Mouse (Mus musculus) embryo, embryonic 11 days (tissue): ENCODE data around the gene Kcnq1.

ENCODE experiments used
- DNase-seq: peaks from one replicate; pipeline ENCODE4 v3.0.0-alpha.2; 2015

The Kcnq1 gene

DNA sequence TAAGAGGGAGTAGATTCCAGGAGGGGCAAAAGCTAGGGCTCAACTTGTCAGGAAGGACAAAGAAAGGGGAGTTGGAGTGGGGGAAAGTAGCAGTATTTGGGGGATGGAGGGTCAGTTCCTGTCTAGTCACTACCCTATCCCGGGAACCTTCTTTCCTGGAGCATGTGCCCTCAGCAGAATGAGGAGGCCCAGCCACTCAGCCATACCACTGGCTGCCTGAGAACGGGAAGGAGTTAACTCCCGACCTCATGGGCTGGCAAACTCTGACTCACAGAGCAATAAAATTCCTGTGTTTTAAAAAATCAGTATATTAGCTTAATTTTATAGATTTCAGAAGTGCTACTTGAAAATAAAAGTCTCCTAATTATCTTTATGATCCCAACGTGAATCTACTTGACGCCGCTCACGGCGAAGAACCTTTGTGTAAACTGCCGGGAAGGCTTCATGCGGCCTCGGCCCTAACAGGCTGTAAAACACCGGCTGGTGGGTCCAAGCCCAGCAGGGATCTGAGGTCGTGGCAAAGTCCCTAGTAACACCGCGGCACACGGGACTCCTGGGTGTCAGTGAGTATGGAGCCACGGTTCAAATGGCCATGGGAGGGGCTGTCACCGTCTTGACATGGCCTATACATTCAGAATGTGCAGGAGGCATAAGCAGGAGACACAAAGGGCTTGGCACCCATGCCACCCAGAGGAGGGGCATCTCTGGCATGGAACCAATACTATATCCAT is 222.2 kb downstream of the Kcnq1 start:
- DNase-seq, result no peak

- no peak for DNase-seq
Measured at GRCm38 (mm10) chr7:143329110-143329810, 223.1 kb downstream of the Kcnq1 start.

DNA sequence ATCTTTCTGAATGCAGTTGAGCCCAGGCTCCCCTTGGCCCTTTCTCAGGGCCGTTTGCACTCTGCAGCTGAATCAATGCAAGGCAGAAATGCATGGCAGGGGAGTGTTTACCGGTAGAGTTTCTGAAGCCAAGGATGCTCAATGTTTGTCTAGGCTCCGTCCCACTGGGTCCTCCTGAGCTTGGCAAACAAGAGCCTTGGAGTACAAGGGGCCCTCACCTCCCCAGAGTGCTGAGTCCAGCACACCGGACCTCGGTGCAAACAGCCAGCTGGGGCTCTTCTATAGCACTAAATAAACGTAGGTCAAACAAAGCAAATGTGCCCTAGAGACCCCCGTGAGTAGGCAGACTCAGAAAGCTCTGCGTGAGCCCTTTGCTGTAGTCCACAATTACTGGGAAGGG is 226.9 kb downstream of the Kcnq1 start:
- DNase-seq, result no peak

DNA sequence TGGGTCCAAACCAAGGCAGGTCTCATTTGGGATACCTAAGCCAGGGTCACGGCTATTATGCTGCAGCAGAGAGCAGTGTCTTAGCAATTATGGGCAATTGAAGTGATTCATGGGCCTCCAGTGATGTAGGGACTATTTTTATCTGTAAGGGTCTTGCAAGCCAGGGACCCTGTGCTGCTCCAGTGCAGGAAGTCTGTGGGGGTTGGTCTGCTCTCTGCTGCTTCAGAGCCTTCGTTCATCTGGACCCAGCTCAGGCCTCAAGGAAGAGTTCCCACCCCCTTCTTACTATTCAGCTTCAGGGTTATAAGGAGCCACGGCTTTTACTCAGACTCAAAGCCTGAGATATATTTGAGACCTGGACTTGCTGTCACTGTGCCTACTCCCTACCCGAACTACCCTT is 227.4 kb downstream of the Kcnq1 start:
- no peak for DNase-seq

DNA sequence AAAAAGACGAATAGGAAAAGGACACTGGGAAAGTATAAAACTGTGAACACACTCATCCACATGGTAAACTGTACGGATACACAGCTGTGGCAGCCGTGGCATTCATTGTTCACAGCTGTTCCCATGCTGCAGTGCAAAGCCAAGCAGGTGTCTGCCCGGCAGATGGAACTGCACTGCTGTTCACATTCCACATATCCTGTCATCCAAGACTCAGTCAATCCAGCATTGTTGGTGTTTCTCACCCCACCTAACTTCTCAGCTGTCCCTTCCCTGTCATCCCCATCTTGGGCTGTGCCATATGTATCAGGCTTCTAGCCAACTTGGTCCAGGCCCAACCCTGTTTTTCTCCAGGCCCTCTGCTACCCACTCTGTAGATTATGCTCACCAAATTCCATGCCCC is 232.5 kb downstream of the Kcnq1 start:
- DNase-seq, result no peak

DNA sequence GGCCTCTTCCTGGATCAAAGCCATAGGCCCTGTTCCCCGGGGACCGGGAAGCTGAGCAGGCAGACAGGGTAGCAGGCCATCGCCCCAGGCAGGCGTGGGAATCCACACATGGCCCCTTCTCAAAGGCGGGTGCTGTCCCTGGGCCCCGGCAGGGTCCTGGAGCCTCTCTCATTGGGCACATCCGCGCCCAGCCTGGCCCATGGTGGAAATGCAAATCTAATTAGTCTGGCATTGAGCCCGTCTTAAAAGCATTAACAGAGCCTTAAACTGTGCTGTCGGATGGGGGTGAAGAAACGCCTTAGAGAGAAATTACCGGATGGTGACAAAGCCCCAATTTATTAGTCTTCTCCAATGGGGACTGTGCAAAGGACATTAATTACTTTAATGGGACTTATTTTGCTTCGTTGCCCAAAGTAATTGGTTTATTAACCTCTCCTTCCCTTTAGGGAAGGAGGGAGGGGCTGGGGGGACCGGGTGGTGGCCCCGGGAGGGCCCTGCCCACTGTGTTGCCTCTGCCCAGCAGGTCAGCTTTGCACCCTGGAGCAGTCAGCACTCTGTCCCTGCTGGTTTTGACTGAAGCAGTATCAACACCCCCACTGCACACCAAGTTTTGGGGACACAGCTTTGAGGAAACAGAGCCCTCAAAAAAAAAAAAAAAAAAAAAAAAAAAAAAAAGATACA is 234.6 kb downstream of the Kcnq1 start:
- DNase-seq, result peak; percentile 26

GRCm38 (mm10) chr7:143341301-143341980 is 235.3 kb downstream of the Kcnq1 start:
- no peak for DNase-seq

GRCm38 (mm10) chr7:143343781-143344306 is 237.7 kb downstream of the Kcnq1 start:
- DNase-seq, result peak; percentile 56

- DNase-seq, result no peak
Measured at GRCm38 (mm10) chr7:143349287-143349686, 243.1 kb downstream of the Kcnq1 start.

DNA sequence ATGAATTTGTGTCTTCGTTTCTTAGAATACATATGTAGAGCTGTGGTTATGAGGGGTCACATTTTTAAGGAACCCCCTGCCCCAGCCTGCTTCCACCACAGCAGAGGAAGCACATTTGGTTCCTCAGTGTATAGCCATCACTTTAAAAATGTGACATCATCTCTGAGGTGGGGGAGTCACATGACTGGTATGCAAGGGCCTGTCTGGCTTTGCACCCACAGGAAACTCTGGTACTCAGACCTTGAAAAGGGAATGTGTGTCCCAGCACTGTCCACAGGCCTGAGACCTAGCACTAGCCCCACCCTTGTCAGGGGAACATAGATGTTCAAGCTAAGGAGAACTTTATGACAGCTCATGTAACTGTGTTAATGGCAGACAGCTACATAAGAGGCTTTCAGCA is 243.7 kb downstream of the Kcnq1 start:
- no peak for DNase-seq

GRCm38 (mm10) chr7:143355831-143356230 is 249.7 kb downstream of the Kcnq1 start:
- no peak for DNase-seq

GRCm38 (mm10) chr7:143357109-143357508 is 250.9 kb downstream of the Kcnq1 start:
- DNase-seq, result no peak

GRCm38 (mm10) chr7:143357831-143358230 is 251.7 kb downstream of the Kcnq1 start:
- no peak for DNase-seq

GRCm38 (mm10) chr7:143359762-143360161 is 253.6 kb downstream of the Kcnq1 start:
- DNase-seq, result no peak

DNA sequence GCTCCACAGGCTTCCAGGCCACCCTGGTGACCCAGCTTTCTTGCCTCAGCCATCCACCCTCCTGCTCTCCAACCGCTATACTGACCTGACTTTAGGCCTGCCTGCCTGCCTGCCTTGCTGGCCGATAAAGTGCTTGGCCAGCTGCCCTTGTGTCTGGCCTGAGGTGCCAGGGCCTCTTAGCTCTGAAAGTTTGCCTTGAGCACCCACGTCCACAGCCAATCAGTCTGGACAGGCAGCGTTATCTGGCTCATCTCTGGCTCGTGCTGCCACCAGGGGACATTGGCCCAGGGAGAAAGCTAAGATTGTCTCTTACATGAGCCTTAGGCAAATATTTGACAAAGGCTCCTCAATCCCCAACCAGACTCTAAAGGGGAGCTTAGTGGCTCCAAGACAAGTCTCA is 254.6 kb downstream of the Kcnq1 start:
- no peak for DNase-seq

DNA sequence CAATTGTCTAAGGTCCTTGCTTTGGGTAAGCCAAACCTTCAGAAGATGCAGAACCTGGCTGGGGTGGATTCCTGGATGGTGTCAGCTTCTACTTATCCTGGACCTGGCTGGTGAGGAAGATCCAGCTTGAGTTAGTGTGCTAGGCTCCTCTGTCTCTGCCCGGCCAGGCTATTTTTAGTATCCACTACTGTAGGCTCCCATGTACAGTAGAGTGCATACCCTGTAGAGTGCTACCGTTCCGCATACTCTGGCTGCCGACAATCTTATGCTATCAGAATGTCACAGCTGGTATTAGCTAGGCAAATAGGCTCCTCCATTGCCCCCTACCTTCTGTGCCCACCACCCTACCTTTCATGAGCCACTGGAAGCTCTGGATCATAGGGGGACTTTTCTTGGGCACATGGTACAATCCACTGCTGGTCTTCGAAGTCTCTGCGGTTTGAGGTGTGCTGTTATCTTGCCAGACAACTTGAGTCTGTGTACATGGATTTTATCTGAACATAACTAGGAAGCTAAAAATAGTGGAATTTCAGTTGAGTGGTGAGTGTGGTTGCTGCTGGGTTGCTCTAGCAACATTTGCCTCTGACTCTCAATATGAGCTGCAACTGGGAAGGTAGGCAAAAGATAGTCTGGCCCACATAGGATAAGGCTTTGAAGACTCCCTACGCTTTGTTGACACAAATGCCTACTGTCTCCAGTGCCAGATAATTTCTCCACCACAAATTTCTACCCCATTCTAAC is 258.1 kb downstream of the Kcnq1 start:
- no peak for DNase-seq

DNA sequence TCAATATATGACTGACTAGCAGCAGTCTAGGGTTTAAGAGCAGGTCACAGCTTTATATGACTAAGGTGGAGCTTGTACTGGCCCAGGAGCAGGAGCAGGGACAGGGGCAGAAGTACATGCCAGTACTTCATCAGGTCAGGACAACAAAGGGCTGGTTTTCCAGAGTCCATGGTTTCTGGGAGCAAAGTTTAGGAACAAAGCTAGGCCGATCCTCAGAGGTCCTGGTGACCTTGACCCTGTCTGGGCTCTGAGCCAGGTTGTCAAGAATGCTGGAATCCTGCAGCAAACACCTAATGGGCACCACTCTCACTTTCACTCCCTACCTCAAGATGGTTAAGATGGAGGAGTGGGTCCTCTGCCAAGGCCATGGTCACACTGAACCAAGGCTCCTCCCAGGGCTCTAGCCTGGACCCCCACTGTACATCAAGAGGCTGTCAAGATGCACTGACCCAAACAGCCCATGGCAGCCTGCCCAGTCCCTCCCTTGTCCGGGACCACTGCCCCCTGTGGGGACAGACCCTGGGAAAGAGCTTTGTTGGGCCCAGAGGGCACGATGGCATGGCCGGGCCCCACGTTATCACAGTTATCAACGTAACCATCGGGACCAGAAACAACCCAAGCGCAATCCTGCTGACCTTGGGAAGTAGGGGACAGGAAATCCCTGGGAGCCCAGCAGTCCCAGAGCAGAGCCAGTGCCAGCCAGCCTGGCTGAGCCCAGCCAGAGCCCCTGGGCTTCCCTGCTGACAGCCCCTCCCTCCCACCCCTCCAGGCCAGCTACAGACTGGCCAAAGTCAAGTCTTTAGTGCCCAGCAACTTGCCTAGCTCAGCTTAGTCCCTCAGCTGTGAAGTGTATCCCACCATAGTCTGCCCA is 259.0 kb downstream of the Kcnq1 start:
- no peak for DNase-seq

GRCm38 (mm10) chr7:143367366-143368266 is 261.5 kb downstream of the Kcnq1 start:
- no peak for DNase-seq

DNA sequence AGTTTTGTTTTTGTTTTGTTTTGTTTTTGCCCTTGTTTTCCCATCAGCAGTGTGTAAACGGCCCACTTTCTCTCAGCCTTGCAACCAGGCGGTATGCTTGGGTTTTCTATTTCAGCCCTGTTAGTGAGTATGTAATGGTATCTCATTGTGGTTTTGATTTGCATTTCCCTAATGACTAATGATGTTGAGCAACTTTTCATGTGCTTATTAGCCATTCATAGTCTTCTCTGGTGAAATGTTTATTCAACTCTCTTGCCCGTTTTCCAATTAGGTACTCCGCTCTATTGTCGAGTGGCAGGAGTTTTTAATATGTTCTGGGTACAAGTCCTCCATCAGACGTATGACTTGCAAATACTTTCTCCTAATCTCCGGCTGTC is 262.1 kb downstream of the Kcnq1 start:
- no peak for DNase-seq

DNA sequence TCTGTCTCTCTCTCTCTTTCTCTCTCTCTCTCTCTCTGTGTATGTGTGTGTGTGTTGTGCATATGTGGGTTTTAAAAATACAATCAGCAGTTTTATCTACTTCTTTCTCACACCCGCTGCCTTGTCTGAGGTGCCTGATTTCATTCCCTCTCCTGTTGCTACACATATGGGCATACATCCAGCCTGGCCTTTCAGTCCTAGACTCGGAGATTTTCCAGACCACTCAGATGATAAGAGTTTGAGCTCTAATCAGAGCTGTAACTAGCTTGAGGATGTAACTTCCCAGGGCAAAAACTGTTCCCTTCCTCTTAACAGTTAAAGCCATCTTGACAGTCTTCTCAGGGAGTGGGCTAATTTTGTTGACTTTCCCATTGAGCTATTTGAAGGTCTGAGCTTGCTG is 265.2 kb downstream of the Kcnq1 start:
- no peak for DNase-seq
